Mouse (Mus musculus) forebrain, embryonic 11.5 days (tissue): Measurements from ENCODE around the gene Itga3. TPM values are rescaled to one million over a fixed set of nuclear protein-coding genes. Genes with fewer than 3 reads are reported as not detected.

Experiments
- ATAC-seq: fragments of 200-750 bp; cut with Nextera tagmentation; replicated peaks from 2 replicates; pipeline ENCODE4 v1.8.0; 2017; ENCODE audit warnings: moderate TSS enrichment; ENCODE audit not compliant: low FRiP score
- DNase-seq: peaks from one replicate; pipeline ENCODE4 v3.0.0-alpha.2; 2017; ENCODE audit warnings: low spot score
- H3K27ac ChIP-seq: fragments of 300-500 bp; sonication (generic); 2 replicates; pipeline ENCODE4 v1.5.1; 2014; ENCODE audit warnings: low read depth, low read length
- H3K27me3 ChIP-seq: fragments of 300-500 bp; sonication (generic); 2 replicates; pipeline ENCODE4 v1.6.1; 2014; ENCODE audit warnings: mild to moderate bottlenecking, low read length, mixed read lengths; ENCODE audit not compliant: control insufficient read depth, insufficient read depth
- H3K36me3 ChIP-seq: fragments of 300-500 bp; sonication (generic); 2 replicates; pipeline ENCODE4 v1.6.1; 2014; ENCODE audit warnings: mild to moderate bottlenecking, low read length, moderate library complexity, mixed read lengths; ENCODE audit not compliant: control insufficient read depth, insufficient read depth
- H3K4me1 ChIP-seq: fragments of 300-500 bp; sonication (generic); replicated peaks from 2 replicates; pipeline ENCODE4 v1.6.1; 2014; ENCODE audit warnings: low read length, mixed read lengths; ENCODE audit not compliant: control insufficient read depth, insufficient read depth
- H3K4me2 ChIP-seq: fragments of 300-500 bp; sonication (generic); 2 replicates; pipeline ENCODE4 v1.6.1; 2014; ENCODE audit warnings: low read depth, mild to moderate bottlenecking, low read length, moderate library complexity, mixed read lengths; ENCODE audit not compliant: severe bottlenecking
- H3K4me3 ChIP-seq: fragments of 300-500 bp; sonication (generic); 2 replicates; pipeline ENCODE4 v1.5.1; 2014; ENCODE audit warnings: low read depth, low read length
- H3K9ac ChIP-seq: fragments of 300-500 bp; sonication (generic); 2 replicates; pipeline ENCODE4 v1.6.1; 2014; ENCODE audit warnings: low read length
- H3K9me3 ChIP-seq: fragments of 300-500 bp; sonication (generic); 2 replicates; pipeline ENCODE4 v1.6.1; 2016; ENCODE audit warnings: low read length, mixed read lengths; ENCODE audit not compliant: control insufficient read depth
- WGBS: fragments of 180-500 bp; shearing (Covaris S2); extraction: QIAGEN DNeasy Blood & Tissue Kit; methylation state at CpG from one replicate; pipeline ENCODE4 v1.1.7; 2014; 5-methylcytosine and 5-hydroxymethylcytosine counted together
- polyA plus RNA-seq: library from polyadenylated mRNA; unstranded; fragments of >200 nt; fragmentation: Nextera tagmentation; extraction: Ambion mirVana; gene quantifications from 2 replicates; pipeline ENCODE4 v1.2.1, GENCODE M21; 2014

The Itga3 gene
- polyA plus RNA-seq, 1 experiment from 2014 or later: 4.4 TPM

DNA sequence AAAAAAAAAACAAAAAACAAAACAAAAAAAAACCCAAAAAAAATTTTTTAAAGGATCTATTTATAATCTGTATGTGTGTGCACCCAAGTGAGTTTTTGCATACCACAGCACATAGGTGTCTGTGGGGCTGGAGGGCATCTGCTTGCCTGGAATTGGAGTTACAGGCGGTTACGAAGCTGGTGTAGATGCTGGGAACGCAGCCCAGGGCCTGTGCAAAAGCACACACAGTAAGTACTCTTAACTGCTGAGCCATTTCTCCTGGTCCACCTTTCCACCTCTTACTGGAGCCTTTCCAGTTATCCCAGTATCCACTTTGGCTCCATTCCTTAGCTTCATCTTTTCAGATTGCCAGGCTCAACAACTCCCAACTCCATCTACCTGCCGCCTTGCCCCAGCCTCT lies 33.5 kb downstream of the Itga3 start:
- Histone ChIP-seq H3K9ac (no peak overlapping the region; the same call in 1 of the 2 replicates), H3K9me3 (no peaks in the 10 kb centered on the region), H3K27me3 (no peaks in the 10 kb centered on the region), H3K4me2 (no peak overlapping the region), H3K36me3 (no peaks in the 10 kb centered on the region), H3K4me1 (peaks cover 5% of the 10 kb centered on the region; the same call in 1 of the 2 replicates), H3K27ac (no peak overlapping the region), H3K4me3 (no peak overlapping the region)
- DNase-seq: no peak
- WGBS: 86% methylated on average over 4 of the region's 4 CpGs
- ATAC-seq: no peak

- Histone ChIP-seq H3K4me1 (peaks cover 5% of the 10 kb centered on the region; the same call in 1 of the 2 replicates), H3K36me3 (no peaks in the 10 kb centered on the region), H3K27me3 (no peaks in the 10 kb centered on the region), H3K9ac (no peak overlapping the region), H3K4me3 (peak overlapping the region; percentile 64), H3K4me2 (peak overlapping the region; percentile 53), H3K27ac (no peak overlapping the region), H3K9me3 (no peaks in the 10 kb centered on the region)
- ATAC-seq (peak; percentile 34; the same call in 1 of the 2 replicates), DNase-seq (peak; percentile 89)
- under 1% methylated on average over 11 of the region's 11 CpGs for WGBS
Observed at GRCm38 (mm10) chr11:95042096-95042495, 34.5 kb downstream of the Itga3 start.

DNA sequence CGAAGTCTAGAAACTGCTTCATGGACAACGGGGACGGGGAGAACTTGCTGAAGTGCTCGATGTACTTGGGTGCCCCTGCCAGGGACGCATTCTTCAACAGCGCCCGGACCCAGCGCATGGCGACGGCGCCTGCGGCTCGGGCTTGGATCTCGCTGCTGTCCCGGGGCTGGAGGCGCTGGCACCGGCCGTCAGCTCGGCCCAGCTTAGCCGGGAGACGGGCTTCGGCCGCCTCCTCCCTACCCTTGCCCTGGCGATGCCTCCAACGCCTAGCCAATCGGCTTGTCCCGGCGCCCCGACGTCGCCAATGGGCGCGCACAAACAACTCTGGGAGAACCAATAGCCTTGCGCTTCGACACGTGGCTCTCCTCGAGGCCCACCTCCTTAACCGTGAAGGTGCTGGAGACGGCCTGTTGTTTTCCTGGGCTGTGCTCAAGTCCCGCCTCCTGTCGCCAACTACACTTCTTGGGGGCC lies 35.4 kb downstream of the Itga3 start, which contains the start of gene Pdk2:
TSS of gene Pdk2 (minus strand) at position 216 of the 471 bp plus-strand sequence.
- H3K27ac ChIP-seq: no peak within 1 kb of the TSS
- no peaks in the 10 kb centered on the region for H3K27me3 ChIP-seq
- peak; percentile 96 for DNase-seq
- ATAC-seq: peak; percentile 98
- H3K4me1 ChIP-seq: peaks cover 5% of the 10 kb centered on the region; the same call in 1 of the 2 replicates
- no peaks in the 10 kb centered on the region for H3K9me3 ChIP-seq
- no peaks in the 10 kb centered on the region for H3K36me3 ChIP-seq
- peak within 1 kb of the TSS; percentile 63 for H3K9ac ChIP-seq
- peak within 1 kb of the TSS; percentile 95 for H3K4me2 ChIP-seq
- under 1% methylated on average over 40 of the region's 41 CpGs for WGBS
- peak within 1 kb of the TSS; percentile 64 for H3K4me3 ChIP-seq

GRCm38 (mm10) chr11:95040491-95041138 lies 36.0 kb downstream of the Itga3 start:
- WGBS: 2% methylated on average over 20 of the region's 20 CpGs
- Histone ChIP-seq H3K4me2 (peak overlapping the region; percentile 95), H3K4me1 (peaks cover 5% of the 10 kb centered on the region; the same call in 1 of the 2 replicates), H3K9ac (peak overlapping the region; percentile 63), H3K4me3 (peak overlapping the region; percentile 64), H3K27ac (no peak overlapping the region), H3K9me3 (no peaks in the 10 kb centered on the region), H3K36me3 (no peaks in the 10 kb centered on the region), H3K27me3 (no peaks in the 10 kb centered on the region)
- ATAC-seq: peak; percentile 22; the same call in 1 of the 2 replicates
- no peak for DNase-seq

DNA sequence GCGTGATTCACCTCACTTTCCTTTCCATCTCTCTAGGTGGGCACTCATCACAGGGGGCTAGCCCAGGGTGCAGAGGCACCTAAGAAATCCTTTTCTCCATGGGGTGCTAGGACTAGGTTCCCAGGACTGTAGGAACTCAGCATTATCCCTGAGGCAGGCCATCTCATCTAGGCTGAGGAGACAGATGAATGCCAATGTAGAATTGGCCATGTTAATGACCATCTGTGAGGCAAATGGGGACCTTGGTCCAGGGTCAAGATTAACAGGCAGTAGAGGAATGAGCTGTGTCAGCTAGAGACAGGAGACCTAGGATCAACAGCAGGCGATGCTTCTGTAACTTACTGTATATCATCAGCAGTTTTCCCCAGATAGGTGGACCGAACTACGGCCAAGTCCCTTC lies 36.8 kb downstream of the Itga3 start:
- Histone ChIP-seq H3K27ac (no peak overlapping the region), H3K4me3 (no peak overlapping the region), H3K4me1 (peaks cover 5% of the 10 kb centered on the region; the same call in 1 of the 2 replicates), H3K9me3 (no peaks in the 10 kb centered on the region), H3K27me3 (no peaks in the 10 kb centered on the region), H3K4me2 (no peak overlapping the region), H3K36me3 (no peaks in the 10 kb centered on the region), H3K9ac (no peak overlapping the region)
- DNase-seq (no peak), ATAC-seq (no peak)
- 86% methylated on average over 4 of the region's 4 CpGs for WGBS

- H3K4me2 ChIP-seq: no peak overlapping the region
- WGBS: 83% methylated on average over 13 of the region's 13 CpGs
Observed at GRCm38 (mm10) chr11:95038818-95039655, 37.6 kb downstream of the Itga3 start.

GRCm38 (mm10) chr11:95038156-95038817 lies 38.3 kb downstream of the Itga3 start:
- 68% methylated on average over 14 of the region's 14 CpGs for WGBS
- no peak for DNase-seq
- H3K27me3 ChIP-seq: no peaks in the 10 kb centered on the region

More at GRCm38 (mm10) chr11:95038818-95039655, 37.6 kb downstream of the Itga3 start:
- Histone ChIP-seq H3K4me1 (peaks cover 5% of the 10 kb centered on the region; the same call in 1 of the 2 replicates), H3K4me3 (no peak overlapping the region), H3K9me3 (no peaks in the 10 kb centered on the region), H3K27me3 (no peaks in the 10 kb centered on the region), H3K36me3 (no peaks in the 10 kb centered on the region), H3K9ac (no peak overlapping the region), H3K27ac (no peak overlapping the region)
- ATAC-seq: no peak
- DNase-seq: no peak

DNA sequence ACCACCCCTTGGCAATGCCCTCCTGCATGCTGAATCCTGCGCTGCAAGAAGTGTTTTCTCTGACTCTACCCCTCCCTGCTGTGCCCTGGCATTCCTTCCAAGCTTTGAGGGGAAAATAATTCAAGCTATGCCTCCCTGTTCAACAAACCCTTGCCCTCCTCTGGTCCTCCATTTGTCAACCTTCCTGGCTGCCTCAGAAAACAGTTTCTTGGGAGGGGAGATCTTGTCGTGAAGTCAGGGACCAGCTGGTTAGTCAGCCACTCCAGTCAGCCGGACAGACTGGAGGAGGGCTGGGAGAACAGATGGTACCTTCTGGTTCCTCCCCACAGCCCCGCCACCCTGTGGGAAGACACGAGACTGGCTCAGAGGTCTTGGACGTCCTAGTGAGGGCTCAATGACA lies 39.3 kb downstream of the Itga3 start:
- Histone ChIP-seq H3K27me3 (no peaks in the 10 kb centered on the region), H3K9ac (no peak overlapping the region), H3K4me3 (no peak overlapping the region), H3K36me3 (no peaks in the 10 kb centered on the region), H3K4me2 (no peak overlapping the region), H3K4me1 (peaks cover 5% of the 10 kb centered on the region; the same call in 1 of the 2 replicates), H3K27ac (no peak overlapping the region), H3K9me3 (no peaks in the 10 kb centered on the region)
- WGBS: 74% methylated on average over 6 of the region's 6 CpGs
- DNase-seq (no peak), ATAC-seq (no peak)

More at GRCm38 (mm10) chr11:95038156-95038817, 38.3 kb downstream of the Itga3 start:
- Histone ChIP-seq H3K27ac (no peak overlapping the region), H3K9me3 (no peaks in the 10 kb centered on the region), H3K9ac (no peak overlapping the region), H3K4me3 (no peak overlapping the region), H3K4me1 (peaks cover 5% of the 10 kb centered on the region; the same call in 1 of the 2 replicates), H3K36me3 (no peaks in the 10 kb centered on the region), H3K4me2 (no peak overlapping the region)
- no peak for ATAC-seq
